Mouse (Mus musculus): Measurements from ENCODE around the gene Atp5g3. TPM values are rescaled to one million over a fixed set of nuclear protein-coding genes. Genes with fewer than 3 reads are reported as not detected.

Gene Atp5g3
- polyA plus RNA-seq, 1 experiment from 2014 or later: 1,947 TPM

- no peaks in the 10 kb centered on the region for H3K9me3 ChIP-seq (ENCODE audit: control insufficient read depth, low read length)
- no peak overlapping the region for H3K9ac ChIP-seq (ENCODE audit: low read depth, low read length)
- 0 out of 2 replicates have a peak, but pooled peaks cover 2% of the 10 kb centered on the region for H3K36me3 ChIP-seq (ENCODE audit: control insufficient read depth, insufficient read depth, low read length)
- 80% methylated on average over 16 of the region's 16 CpGs for WGBS
- H3K27me3 ChIP-seq (replicated peaks; ENCODE audit: control insufficient read depth, insufficient read depth, low read length): no peaks in the 10 kb centered on the region
- ATAC-seq: peak; percentile 26; the same call in 1 of the 2 replicates
- H3K4me2 ChIP-seq (ENCODE audit: low read depth, low read length): no peak overlapping the region
- H3K27ac ChIP-seq (ENCODE audit: low read length): no peak overlapping the region
- no peak overlapping the region for H3K4me3 ChIP-seq (ENCODE audit: low read length)
- no peaks in the 10 kb centered on the region for H3K4me1 ChIP-seq (ENCODE audit: control insufficient read depth, insufficient read depth, low read length)
These were observed 43.2 kb downstream of the Atp5g3 start for GRCm38 (mm10) chr2:73867764-73868487.

DNA sequence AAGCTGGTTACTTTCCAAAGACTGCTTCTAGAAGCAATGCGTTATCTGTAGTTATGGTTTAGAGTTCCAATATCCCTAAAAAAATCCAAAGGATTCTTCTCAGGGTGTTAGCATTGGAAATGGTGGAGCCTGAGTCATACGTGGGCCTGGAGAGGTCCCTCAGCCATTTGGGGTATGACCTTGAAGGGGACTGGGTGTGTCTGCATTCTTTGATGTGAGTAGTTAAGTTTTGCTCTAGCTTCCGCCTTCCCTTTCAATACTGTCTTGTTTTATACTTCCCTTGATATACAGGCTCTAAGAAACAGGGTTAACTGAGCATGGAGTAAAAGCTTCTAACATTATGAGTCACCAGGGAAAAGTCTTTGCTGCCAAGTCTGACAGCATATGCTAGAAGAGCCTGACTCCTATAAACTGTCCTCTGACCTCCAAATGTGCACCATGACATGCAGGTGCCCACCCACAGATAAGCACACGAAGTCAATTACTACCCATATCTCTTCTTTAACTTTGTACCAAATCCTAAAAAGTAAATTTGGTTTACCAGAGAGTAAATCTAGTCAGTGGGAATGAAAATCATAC lies 51.0 kb downstream of the Atp5g3 start:
- H3K27ac ChIP-seq (ENCODE audit: low read length): no peak overlapping the region
- H3K36me3 ChIP-seq (ENCODE audit: control insufficient read depth, insufficient read depth, low read length): no peaks in the 10 kb centered on the region
- 69% methylated on average over 4 of the region's 4 CpGs for WGBS
- ATAC-seq: no peak
- H3K9me3 ChIP-seq (ENCODE audit: control insufficient read depth, low read length): no peaks in the 10 kb centered on the region
- no peaks in the 10 kb centered on the region for H3K4me1 ChIP-seq (ENCODE audit: control insufficient read depth, insufficient read depth, low read length)
- H3K4me3 ChIP-seq (ENCODE audit: low read length): no peak overlapping the region
- H3K9ac ChIP-seq (ENCODE audit: low read depth, low read length): no peak overlapping the region
- H3K27me3 ChIP-seq (replicated peaks; ENCODE audit: control insufficient read depth, insufficient read depth, low read length): no peaks in the 10 kb centered on the region
- no peak overlapping the region for H3K4me2 ChIP-seq (ENCODE audit: low read depth, low read length)

Other genes starting within 250 kb of the Atp5g3 start
- gene Chn1, start 136.0 kb downstream of the Atp5g3 start, polyA plus RNA-seq (2015; fragmentation: Nextera tagmentation; extraction: Ambion mirVana): 11.3 and 12.5 TPM in 2 replicates
- 47.9 and 48.8 TPM in 2 replicates for gene Atf2, start 18.7 kb downstream of the Atp5g3 start, polyA plus RNA-seq (2015; fragmentation: Nextera tagmentation; extraction: Ambion mirVana)